Mouse (Mus musculus) layer of hippocampus, adult 8-10 months (tissue): ENCODE results near the gene Agap1. TPM values are rescaled to one million over a fixed set of nuclear protein-coding genes. Genes with fewer than 3 reads are reported as not detected.

ENCODE experiments used
- DNase-seq, 2 experiments: peaks; one replicate each; pipeline ENCODE4 v3.0.0; 2022; ENCODE audit warnings: low spot score in 2 of 2
- total RNA-seq, 4 experiments: library from RNA; stranded (reverse); gene quantifications; 2 replicates each; pipeline ENCODE4 v1.2.4; 2022

Agap1 gene
- 100 to 1,000 TPM; 235 to 308 (median 283) TPM for total RNA-seq

DNA sequence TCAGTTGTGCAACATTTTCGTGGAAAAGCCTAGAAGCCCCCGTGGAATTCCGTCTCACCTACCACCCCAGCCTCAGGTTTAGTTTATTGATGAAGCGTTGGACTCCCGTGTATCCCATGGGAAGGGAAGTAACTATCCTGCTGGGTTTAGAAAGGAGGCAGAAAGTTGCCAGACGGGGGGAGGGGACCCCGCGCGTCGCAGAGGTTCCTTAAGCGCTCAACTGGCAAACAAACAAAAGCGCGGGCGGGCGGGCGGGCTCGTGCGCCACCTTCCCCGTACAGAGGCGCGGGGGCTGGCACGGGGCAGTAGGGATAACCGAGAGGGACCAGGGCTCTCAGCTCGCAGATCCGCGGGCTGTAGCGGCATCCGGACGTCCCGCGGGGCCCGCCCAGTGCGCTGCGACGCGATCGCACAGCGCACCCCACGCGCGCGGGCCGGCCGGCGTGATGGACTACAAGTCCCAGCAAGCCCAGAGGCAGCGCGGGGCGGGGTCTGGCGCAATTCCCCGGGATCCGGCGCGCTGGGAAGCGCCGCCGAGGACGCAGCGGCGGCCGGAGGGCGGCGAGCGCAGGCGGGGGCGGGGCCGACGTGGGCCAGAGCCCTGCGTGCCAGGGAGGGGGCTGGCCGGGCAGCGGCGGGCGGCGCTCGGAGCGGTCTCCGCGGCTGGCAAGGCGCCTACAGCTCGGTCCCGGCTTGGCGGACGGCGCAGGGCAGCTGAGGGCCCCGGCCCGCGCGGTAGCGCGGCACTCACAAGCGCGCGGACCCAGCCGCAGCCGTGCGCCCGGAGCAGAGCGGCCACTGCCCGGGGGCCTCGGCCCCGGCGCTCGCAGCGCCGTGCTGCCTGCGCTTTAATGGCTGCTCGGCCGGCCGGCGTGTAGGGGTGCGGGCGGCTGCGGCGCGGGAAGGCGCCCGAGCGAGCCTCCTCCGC, at the start of gene Agap1:
Gene Agap1, plus strand, starts transcription at position 611 of the 928 bp plus-strand sequence.
- DNase-seq: peak; percentile 90 to 95

DNA sequence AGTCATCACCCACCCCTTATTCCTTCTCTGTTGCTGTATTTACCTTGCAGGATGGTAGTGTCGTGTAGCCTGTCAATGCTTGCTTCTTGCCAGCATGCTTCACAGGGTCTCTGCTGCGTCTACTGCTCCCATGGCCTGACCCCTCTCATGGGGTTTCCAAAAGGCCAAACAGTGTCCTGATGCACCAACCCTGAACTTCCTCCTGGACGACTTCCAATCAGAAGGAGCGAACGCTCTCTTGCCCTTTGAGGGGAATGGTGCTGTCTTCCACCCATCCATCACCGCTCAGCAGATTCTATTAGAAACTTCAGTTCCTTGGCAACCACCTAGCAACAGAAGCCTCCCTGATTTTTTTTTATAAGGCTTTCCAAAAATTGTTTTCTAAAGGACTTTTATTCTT, 48.6 kb upstream of the Agap1 start:
- DNase-seq: no peak

DNA sequence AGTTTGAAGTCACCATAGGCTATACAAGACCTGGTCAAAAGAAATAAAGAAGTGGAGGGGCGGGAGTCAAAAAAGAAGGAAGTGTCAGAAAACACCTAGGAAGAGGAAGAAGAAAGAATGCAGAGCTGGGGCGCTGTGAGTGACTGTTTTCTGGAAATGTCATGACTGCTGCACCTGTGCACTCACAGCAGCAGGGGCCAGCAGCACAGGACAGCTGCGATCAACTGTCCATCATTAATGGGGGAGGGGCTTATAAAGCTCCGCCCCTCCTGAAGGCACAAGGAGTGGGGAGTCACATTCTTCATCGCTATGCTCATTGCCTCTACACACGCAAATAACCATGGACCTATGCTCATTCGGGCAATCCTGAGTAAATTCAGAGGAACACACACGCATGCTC, 46.6 kb upstream of the Agap1 start:
- DNase-seq: no peak

- no peak for DNase-seq
Measured at GRCm38 (mm10) chr1:89413122-89413521, 41.5 kb upstream of the Agap1 start.

- DNase-seq: no peak
Measured at GRCm38 (mm10) chr1:89414563-89414962, 40.0 kb upstream of the Agap1 start.

GRCm38 (mm10) chr1:89416929-89417328, 37.7 kb upstream of the Agap1 start:
- peak; percentile 23 to 32 for DNase-seq

DNA sequence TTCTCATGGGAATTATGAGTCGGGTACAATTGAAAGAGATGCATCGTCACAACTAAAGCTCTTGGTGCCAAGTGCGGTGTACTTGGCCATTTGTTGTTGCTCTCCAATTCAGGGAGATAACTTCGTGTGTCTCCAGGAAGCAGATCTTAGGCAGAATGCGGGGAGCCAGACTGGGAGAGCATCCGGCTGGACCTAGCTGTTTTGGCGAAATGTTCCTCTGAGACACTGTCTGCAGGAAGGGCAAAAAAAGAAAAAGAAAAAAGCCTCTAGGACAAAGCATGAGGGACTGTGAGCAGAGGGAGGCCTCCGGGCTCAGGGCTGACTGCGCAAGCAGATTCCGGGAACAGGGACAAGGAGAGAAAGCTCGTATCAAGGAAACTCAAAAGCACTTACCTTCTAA, 34.0 kb upstream of the Agap1 start:
- DNase-seq: no peak

DNA sequence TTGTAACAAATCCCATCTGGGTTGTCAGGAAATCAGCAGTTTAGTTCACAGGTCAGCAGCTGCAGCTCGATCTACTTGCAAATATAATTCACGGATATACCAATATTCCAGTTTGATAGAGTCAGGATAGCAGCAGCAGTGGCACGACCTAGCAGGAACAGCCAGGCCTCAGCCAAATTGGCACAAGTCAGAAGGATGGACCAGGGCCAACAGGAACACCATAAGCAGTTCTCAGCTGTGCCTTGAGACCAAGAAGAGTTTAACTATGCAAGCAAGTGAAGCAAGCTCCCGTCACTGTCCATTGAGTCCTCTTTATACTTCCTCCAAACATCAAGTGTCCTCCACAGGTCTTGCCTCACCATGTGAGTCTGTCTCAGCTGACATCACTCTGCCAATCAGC, 33.2 kb upstream of the Agap1 start:
- DNase-seq: no peak

DNA sequence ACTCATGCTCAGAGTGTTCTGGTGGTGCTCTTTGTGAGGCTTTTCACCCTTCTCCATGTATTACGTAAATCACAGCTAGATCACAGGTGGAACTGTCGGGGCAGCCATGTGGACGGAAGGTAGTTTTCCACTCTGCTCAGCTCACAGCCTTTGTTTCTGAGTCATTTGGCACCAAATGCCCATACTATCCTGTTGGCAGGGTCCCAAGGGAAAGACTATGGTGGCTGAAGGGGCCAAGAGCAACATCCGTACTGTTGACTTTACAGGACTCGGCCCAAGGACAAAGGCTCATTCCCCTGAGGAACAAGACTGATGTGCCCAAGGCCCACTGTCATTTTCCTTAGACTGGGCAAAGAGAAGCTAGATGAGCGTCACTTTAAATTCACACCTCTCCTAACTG, 30.0 kb upstream of the Agap1 start:
- no peak for DNase-seq

- no peak for DNase-seq
Measured at GRCm38 (mm10) chr1:89426137-89426536, 28.5 kb upstream of the Agap1 start.

DNA sequence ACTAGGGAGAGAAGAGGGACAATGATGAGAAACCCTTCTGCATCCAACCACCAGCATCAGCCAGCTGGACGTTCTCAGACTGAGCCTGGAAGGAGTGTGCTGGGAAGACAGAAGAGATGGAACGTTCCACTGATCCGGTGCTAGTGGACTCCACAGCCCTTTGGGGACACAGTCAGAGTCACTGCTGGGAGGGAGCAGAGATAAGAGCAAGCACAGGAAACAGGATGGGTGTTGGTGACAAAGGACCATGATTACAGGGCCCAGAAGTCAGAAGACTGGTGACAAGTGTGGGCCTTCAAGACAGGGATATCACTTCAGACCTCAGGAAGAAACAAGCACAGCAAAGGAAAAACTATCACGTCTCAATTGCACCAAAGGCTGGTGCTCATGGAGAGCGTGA, 25.9 kb upstream of the Agap1 start:
- no peak for DNase-seq

DNA sequence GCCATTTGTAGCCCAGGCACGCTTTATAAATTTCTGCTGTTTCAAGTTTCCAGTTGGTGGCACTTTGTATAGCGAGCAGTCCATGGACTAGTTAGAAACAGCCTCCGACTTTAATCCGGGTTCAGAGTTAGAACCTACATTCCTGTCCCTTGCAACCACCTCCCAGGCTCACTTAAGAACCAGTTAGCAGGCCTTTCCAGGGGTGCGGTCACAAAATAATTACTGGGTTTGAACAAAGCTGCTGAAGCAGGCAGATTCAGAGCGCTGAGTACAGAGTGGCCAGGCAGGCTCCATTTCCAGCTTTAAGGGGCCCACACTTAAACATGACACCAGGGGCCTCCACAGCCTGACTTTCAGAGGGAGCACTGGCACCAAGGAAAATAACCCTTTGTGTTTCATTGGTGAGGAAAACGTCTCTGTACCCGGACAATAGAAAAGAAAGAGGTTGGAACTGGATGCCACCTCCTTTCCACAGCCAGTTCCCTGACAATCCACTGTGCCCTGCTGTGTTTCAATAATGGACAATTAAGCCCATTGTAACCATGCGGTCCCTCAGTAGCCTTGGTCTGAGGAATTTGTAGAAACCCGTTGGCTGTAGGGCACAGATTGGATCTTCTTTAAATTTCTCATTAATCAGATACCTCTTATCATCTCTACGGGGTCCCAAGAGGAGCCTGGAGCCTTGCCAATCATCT, 24.5 kb upstream of the Agap1 start:
- peak in 1 of 2 experiments; percentile 32 for DNase-seq

DNA sequence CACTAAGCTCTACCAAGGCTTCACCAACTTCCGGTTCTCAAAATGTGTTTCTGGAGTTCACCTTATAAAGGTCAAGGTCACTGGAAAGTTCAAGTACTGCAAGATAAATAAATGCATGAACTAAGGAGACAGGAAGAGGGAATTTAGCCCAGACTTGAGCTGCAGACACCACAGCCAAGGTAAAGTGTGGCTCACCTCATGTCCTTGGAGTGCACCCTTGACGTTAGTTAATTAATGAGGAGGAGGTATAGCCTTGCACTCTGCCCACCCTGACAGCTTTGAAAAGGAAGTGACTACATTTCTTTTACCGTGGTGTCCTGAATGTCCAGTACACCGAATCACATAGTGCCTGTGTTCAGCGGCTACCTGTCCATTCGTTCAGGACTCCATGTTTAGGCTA, 15.3 kb upstream of the Agap1 start:
- no peak for DNase-seq

DNA sequence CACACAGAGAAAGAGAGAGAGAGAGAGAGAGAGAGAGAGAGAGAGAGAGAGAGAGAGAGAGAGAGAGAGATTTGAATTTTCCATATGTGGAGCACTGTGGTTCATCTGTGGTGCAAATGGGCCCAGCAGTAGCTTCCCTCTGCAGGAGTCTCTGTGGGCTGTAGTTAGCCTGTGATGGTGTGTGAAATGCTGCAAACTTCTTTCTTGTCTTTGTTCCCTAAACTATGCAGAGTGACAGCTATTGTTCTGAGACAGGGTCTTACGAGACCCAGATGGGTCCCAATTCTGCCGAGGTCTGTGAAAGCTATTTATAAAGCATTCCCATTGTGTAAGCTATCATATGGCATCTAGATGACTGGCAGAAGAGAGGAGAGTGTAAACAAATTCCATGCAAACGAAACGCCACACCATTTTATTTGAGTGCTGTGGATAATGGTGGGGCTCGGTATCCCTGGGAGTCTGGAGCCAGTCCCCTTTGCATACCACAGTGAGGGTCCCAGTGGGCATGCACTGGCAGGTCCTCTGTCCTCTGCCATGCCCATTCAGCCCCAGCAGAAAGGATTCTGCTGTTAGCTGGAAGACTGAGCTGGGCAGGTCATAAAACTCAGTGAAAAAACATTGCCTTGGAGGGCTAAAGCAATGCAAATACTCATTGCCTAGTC, 13.2 kb upstream of the Agap1 start:
- no peak for DNase-seq

GRCm38 (mm10) chr1:89443512-89443911, 11.1 kb upstream of the Agap1 start:
- no peak for DNase-seq

- no peak for DNase-seq
Measured at GRCm38 (mm10) chr1:89444014-89444413, 10.6 kb upstream of the Agap1 start.

DNA sequence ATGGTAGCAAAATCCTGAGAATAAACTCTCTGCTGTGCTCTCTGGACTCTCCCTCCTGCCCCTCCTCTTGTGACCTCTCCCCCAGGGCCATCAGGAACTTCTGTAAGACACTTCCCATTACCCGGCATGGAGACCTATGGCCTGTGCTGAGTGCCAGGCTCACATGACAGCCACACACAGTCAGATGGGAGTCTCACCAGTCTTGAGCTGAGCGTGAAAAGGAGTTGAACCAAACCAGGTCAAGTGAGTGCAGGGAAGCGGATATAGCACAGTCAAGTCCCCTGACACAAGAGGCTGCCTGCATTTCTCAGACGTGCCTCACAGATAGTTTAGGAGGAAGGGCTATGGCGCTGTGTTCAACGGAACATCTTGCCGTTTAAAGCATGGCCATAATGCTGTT, 4.5 kb upstream of the Agap1 start:
- no peak for DNase-seq

- DNase-seq: no peak
Measured at GRCm38 (mm10) chr1:89452138-89452537, 2.5 kb upstream of the Agap1 start.

DNA sequence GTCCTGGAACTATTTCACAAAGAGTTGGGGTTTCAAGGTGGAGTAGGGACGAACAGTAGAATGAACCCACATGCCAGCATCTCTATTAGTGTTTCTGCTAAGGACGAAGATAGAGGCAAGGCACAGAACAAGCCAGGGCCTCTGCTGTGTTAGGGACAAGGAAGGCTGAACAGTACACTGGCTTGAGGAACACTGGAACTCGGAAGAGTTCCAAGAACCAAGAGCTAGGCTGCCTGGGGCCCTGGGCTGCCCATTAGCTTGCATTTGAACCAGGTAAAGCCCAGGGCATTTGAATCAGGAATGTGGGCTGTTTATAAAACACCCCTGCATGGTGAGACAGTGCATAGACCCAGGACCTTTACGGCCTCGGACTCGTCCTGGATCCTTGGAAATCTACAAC, 940 bp upstream of the Agap1 start:
- no peak for DNase-seq

DNA sequence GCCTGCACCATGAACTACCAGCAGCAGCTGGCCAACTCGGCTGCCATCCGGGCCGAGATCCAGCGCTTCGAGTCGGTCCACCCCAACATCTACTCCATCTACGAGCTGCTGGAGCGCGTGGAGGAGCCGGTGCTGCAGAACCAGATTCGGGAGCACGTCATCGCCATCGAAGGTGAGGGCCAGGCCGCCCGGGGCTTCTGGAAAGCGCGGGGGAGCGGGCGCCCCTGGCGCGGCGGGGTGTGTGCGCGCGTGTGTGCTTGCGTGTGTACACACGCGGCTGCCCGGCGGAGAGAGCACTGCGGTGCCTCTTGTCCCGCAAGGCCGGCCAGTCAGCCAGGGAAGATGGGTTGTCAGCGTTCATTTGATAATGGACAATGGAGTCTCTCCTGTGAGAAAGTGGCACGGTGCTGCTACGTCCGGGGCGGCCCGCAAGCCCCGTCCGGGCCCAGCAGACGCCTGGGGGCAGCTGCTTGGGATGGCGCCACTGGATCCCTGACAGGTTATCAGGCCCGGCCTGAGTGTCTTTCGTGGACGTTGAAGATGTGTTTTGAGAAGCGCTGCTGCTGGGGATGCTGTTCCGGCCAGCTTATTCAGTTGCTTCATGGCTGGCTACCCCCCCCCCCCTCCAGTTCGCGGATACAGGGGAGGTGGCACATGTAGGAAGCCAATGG, 950 bp downstream of the Agap1 start:
- DNase-seq: peak in 1 of 2 experiments; percentile 42

GRCm38 (mm10) chr1:89456456-89456855, 1.9 kb downstream of the Agap1 start:
- no peak for DNase-seq
